Mouse (Mus musculus) embryonic facial prominence, embryonic 14.5 days (tissue): Measurements from ENCODE around the gene D6Ertd527e. TPM values are rescaled to one million over a fixed set of nuclear protein-coding genes. Genes with fewer than 3 reads are reported as not detected.
"Not testable (repeated sequence)": the region's sequence is repeated elsewhere in the genome, so short reads cannot be mapped to it uniquely, and the experiment has no call there.

ENCODE experiments used
- ATAC-seq: fragments of 200-750 bp; cut with Nextera tagmentation; 2 replicates; pipeline ENCODE4 v1.8.0; 2017; ENCODE audit warnings: low read depth, moderate number of reproducible peaks, moderate TSS enrichment
- DNase-seq: peaks from one replicate; pipeline ENCODE4 v3.0.0-alpha.2; 2015; ENCODE audit warnings: low spot score
- H3K27ac ChIP-seq: fragments of 300-500 bp; sonication (generic); replicated peaks from 2 replicates; pipeline ENCODE4 v1.5.1; 2014; ENCODE audit warnings: low read depth, mild to moderate bottlenecking, low read length, moderate library complexity
- H3K27me3 ChIP-seq: fragments of 300-500 bp; sonication (generic); replicated peaks from 2 replicates; pipeline ENCODE4 v1.6.1; 2014; ENCODE audit warnings: low read length; ENCODE audit not compliant: control insufficient read depth, insufficient read depth
- H3K36me3 ChIP-seq: fragments of 300-500 bp; sonication (generic); 2 replicates; pipeline ENCODE4 v1.6.1; 2014; ENCODE audit warnings: low read length, mixed read lengths; ENCODE audit not compliant: control insufficient read depth, insufficient read depth
- H3K4me1 ChIP-seq: fragments of 300-500 bp; sonication (generic); 2 replicates; pipeline ENCODE4 v1.6.1; 2014; ENCODE audit warnings: antibody characterized with exemption, low read length; ENCODE audit not compliant: control insufficient read depth, insufficient read depth
- H3K4me2 ChIP-seq: fragments of 300-500 bp; sonication (generic); 2 replicates; pipeline ENCODE4 v1.6.1; 2014; ENCODE audit warnings: low read depth, mild to moderate bottlenecking, low read length, moderate library complexity, mixed read lengths
- H3K4me3 ChIP-seq: fragments of 300-500 bp; sonication (generic); 2 replicates; pipeline ENCODE4 v1.5.1; 2014; ENCODE audit warnings: low read depth, mild to moderate bottlenecking, low read length
- H3K9ac ChIP-seq: fragments of 300-500 bp; sonication (generic); 2 replicates; pipeline ENCODE4 v1.6.1; 2014; ENCODE audit warnings: low read depth, mild to moderate bottlenecking, low read length, moderate library complexity, mixed read lengths
- H3K9me3 ChIP-seq: fragments of 300-500 bp; sonication (generic); 2 replicates; pipeline ENCODE4 v1.6.1; 2016; ENCODE audit warnings: low read length; ENCODE audit not compliant: control insufficient read depth
- WGBS: fragments of 180-500 bp; shearing (Covaris S2); extraction: QIAGEN DNeasy Blood & Tissue Kit; methylation state at CpG from one replicate; pipeline ENCODE4 v1.1.7; 2014; 5-methylcytosine and 5-hydroxymethylcytosine counted together
- polyA plus RNA-seq: library from polyadenylated mRNA; unstranded; fragments of >200 nt; fragmentation: Nextera tagmentation; extraction: Ambion mirVana; gene quantifications from 2 replicates; pipeline ENCODE4 v1.2.1, GENCODE M21; 2014

The D6Ertd527e gene
- polyA plus RNA-seq, 1 experiment from 2014 or later, result 0.25 TPM

DNA sequence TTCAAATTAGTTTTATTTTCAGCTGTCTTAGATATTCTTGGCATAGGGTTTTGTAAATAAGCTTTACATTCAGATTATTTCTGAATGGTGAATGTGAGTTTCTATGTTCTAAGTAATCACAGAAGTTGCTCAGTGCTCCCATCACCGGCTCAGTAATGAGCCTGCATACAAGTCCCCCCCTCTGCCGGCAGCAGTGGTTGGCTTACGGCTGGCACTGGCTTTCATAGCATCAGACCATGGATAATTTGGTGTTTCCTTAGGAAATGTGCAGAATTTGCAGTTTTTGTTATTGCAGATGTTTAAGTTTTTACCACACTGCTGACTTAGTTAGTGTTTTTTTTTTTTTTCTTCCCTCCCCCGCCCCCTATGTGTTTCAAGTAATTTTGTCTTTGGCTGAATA lies 25.1 kb upstream of the D6Ertd527e start:
- DNase-seq (peak; percentile 78), ATAC-seq (no peak)
- no peak overlapping the region for H3K4me3 ChIP-seq
- H3K4me2 ChIP-seq, result no peak overlapping the region
- no peak overlapping the region for H3K9ac ChIP-seq
- no peaks in the 10 kb centered on the region for H3K9me3 ChIP-seq
- H3K27me3 ChIP-seq, result no peaks in the 10 kb centered on the region
- H3K27ac ChIP-seq, result no peak overlapping the region
- H3K36me3 ChIP-seq, result peaks cover 85% of the 10 kb centered on the region
- 61% methylated on average over 4 of the region's 4 CpGs for WGBS
- H3K4me1 ChIP-seq, result no peaks in the 10 kb centered on the region

DNA sequence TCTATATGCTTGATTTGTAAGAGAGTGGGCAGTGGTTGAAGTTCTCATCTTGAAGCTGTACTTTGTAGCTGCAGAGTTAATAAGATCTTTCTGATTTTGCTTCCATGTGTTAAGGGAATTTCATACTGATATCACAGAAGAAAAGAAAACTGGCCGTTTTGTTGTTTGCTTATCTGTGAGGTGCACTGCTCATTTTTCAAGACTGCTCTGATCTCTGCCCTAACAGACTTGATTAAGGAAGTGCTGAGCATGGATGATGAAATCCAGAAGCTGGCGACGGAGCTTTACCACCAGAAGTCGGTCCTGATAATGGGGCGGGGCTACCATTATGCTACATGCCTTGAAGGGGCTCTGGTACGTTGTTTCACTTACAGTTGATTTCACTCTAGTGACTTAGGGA lies 19.5 kb upstream of the D6Ertd527e start:
- no peak for DNase-seq
- Histone ChIP-seq H3K9me3 (no peaks in the 10 kb centered on the region), H3K36me3 (peaks cover 96% of the 10 kb centered on the region), H3K4me3 (no peak overlapping the region), H3K27me3 (no peaks in the 10 kb centered on the region), H3K4me2 (no peak overlapping the region), H3K27ac (no peak overlapping the region), H3K9ac (no peak overlapping the region), H3K4me1 (no peaks in the 10 kb centered on the region)
- no peak for ATAC-seq
- 64% methylated on average over 6 of the region's 6 CpGs for WGBS

GRCm38 (mm10) chr6:87088356-87088755 lies 16.2 kb upstream of the D6Ertd527e start:
- Histone ChIP-seq H3K27ac (no peak overlapping the region), H3K4me3 (no peak overlapping the region), H3K36me3 (peaks cover 88% of the 10 kb centered on the region), H3K4me1 (no peaks in the 10 kb centered on the region), H3K9me3 (no peaks in the 10 kb centered on the region), H3K27me3 (no peaks in the 10 kb centered on the region), H3K9ac (no peak overlapping the region), H3K4me2 (no peak overlapping the region)
- WGBS, result 92% methylated on average over 5 of the region's 5 CpGs
- DNase-seq, result no peak
- no peak for ATAC-seq

DNA sequence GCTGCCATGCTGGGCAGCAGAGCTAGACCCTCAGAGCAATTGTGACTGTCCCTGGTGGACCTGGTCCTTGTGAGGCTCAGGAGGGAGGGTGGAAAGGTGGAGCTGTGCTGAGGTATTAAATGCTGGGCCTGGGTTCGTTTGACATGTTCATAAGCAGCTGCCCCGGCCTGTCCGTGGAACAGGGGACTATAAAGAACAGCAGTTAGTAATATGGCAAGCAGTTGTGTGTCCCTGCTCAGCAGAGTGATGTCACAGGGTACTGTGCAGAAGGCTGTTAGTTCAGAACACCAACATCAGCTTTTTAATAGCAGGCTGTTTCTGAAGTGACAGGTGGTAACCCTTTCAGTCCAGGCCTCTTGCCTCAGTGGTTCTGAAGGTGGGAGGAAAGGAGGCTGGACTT lies 13.7 kb upstream of the D6Ertd527e start:
- WGBS, result 83% methylated on average over 3 of the region's 3 CpGs

GRCm38 (mm10) chr6:87092476-87092875 lies 12.1 kb upstream of the D6Ertd527e start:
- Histone ChIP-seq H3K27ac (no peak overlapping the region), H3K9me3 (no peaks in the 10 kb centered on the region), H3K9ac (no peak overlapping the region), H3K36me3 (peaks cover 49% of the 10 kb centered on the region), H3K27me3 (no peaks in the 10 kb centered on the region), H3K4me2 (no peak overlapping the region), H3K4me1 (no peaks in the 10 kb centered on the region), H3K4me3 (no peak overlapping the region)
- DNase-seq, result no peak
- WGBS, result 89% methylated on average over 5 of the region's 5 CpGs
- no peak for ATAC-seq

More for the DNA sequence above, 13.7 kb upstream of the D6Ertd527e start:
- H3K9me3 ChIP-seq, result no peaks in the 10 kb centered on the region
- no peaks in the 10 kb centered on the region for H3K27me3 ChIP-seq
- no peak overlapping the region for H3K9ac ChIP-seq
- H3K4me1 ChIP-seq, result no peaks in the 10 kb centered on the region
- ATAC-seq (no peak), DNase-seq (no peak)
- H3K4me2 ChIP-seq, result no peak overlapping the region
- H3K27ac ChIP-seq, result no peak overlapping the region
- H3K4me3 ChIP-seq, result no peak overlapping the region
- peaks cover 63% of the 10 kb centered on the region for H3K36me3 ChIP-seq

- not testable (repeated sequence) for ATAC-seq
Measured at GRCm38 (mm10) chr6:87093631-87094030, 10.9 kb upstream of the D6Ertd527e start.

DNA sequence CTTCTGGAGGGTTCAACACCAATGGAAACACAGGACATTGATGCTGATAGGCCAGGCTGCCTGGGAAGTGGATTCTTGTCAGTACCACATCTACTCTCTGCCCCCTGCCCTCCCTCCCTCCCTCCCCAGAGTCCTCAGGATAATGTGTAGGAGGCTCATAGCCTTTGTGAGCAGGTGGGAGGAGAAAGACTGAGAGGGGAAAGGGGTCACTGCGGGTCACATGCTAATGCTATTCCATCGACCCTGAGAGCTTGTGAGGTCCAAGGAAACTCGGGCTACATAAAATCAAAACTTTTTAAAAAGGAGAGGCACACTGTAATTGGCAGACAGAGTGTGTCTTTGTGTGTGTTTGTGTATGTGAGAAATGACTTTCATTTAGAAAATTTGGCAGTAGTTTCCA lies 5.3 kb upstream of the D6Ertd527e start:
- H3K27ac ChIP-seq, result peak overlapping the region; percentile 75
- no peaks in the 10 kb centered on the region for H3K9me3 ChIP-seq
- no peaks in the 10 kb centered on the region for H3K36me3 ChIP-seq
- DNase-seq (no peak), ATAC-seq (no peak)
- H3K9ac ChIP-seq, result no peak overlapping the region
- 27% methylated on average over 3 of the region's 3 CpGs for WGBS
- no peak overlapping the region for H3K4me2 ChIP-seq
- H3K4me1 ChIP-seq, result peaks cover 30% of the 10 kb centered on the region
- no peaks in the 10 kb centered on the region for H3K27me3 ChIP-seq
- no peak overlapping the region for H3K4me3 ChIP-seq

More at GRCm38 (mm10) chr6:87093631-87094030, 10.9 kb upstream of the D6Ertd527e start:
- H3K27ac ChIP-seq, H3K4me1 ChIP-seq, H3K4me3 ChIP-seq, H3K9ac ChIP-seq, DNase-seq, H3K27me3 ChIP-seq, H3K4me2 ChIP-seq, H3K9me3 ChIP-seq: not testable (repeated sequence)
- WGBS, result 87% methylated on average over 8 of the region's 8 CpGs
- H3K36me3 ChIP-seq, result peaks cover 40% of the 10 kb centered on the region

DNA sequence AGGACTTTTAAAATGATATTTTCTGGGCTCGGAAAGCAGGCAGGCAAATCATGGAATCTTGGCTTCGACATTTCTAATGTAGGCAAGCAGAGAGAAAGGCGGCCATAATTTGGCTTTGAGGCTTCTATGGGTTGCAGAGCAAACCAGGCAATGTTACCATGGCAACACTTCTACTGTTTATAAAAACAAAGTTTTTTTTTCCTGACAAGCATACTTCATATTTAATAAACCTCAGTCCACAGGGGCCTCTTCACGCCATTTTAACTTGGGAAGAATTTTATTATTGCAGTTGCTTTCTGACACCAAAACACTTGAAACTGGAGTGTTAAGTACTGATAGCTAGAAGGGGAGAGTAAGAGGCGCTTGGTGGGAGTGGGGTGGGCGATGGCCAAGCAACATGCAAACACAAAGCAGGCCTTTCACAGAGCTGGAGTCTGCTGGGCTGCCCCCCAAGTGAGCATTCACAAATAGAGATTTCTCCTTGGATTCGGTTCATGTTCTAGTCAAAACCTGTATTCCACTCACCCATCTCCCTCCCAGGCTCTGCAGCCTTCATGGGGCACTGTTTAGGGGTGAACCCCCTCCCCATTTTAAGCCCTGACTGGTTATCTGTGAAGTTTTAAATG lies 4.8 kb upstream of the D6Ertd527e start:
- Histone ChIP-seq H3K4me1 (peaks cover 30% of the 10 kb centered on the region), H3K9ac (peak overlapping the region; percentile 47), H3K36me3 (no peaks in the 10 kb centered on the region), H3K4me3 (no peak overlapping the region), H3K27me3 (no peaks in the 10 kb centered on the region), H3K27ac (peak overlapping the region; percentile 75), H3K9me3 (no peaks in the 10 kb centered on the region), H3K4me2 (no peak overlapping the region)
- DNase-seq (peak; percentile 92), ATAC-seq (peak; percentile 45; the same call in 1 of the 2 replicates)
- WGBS, result 35% methylated on average over 7 of the region's 7 CpGs
